Comparison of ENCODE assay signal across 9 mouse cellular contexts in the genomic region with DNA sequence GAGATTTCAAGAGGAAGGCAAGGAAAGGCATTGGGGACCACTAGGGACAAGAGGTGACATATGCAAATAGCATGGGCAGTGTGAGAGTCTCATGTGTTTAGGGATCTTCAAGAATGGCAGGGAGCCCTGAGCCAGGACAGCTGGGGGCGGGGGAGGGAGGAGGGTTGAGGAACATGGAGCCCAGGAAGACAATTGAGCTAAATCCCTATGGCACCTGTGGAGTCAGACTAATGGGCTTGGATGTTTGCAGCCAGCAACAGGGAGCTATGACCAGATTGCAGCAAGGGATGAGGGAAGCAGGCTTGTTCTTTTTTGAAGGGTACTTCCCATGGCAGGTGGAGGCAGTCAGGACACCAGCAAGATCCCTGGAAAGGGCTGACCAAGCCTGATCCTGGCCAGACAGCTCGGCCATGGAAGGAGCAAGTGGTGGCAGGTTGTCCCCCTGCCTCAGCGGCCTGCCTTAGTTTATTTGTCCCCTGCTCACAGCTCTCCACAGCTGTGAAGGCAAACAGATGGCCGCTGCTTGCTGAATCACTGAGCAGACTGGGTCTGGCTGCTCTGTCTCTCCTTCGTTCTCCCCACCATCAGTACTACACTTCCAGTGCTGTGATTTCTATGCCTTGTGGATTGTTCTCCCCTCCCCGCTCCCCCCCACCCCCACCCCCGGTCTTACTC.
DNase-seq lines count a peak whose midpoint lies in the region; ATAC-seq and TF ChIP-seq lines count a peak whose summit lies in the region.
"Had no signal": no experiment of that assay in that cellular context is flagged by ENCODE, and none has a peak within 500 bp of the region (broad histone marks: within the 10 kb centered on the region; RNA-seq: fewer than 3 reads in every experiment).

No protein-coding gene starts in this region.

- no peaks in the 10 kb centered on the region for H3K36me3 ChIP-seq in E14TG2a.4 (ENCODE audit: insufficient read depth, low read length)
- no peaks in the 10 kb centered on the region for H3K36me3 ChIP-seq in forebrain, postnatal 0 days (ENCODE audit: insufficient read depth)
- H3K36me3 ChIP-seq in midbrain, embryonic 13.5 days = no peaks in the 10 kb centered on the region

- peak; percentile 71 for DNase-seq in brain, adult 2 months (ENCODE audit: low read depth, low spot score)
- no peak for DNase-seq in forebrain, postnatal 0 days
- no peak for DNase-seq in natural killer cell, adult 2 months (ENCODE audit: low spot score in 2 of 2)
- no peak for DNase-seq in ovary, adult 18-20 months (ENCODE audit: low spot score)
- no peak for DNase-seq in adipocyte (ENCODE audit: low spot score)
- DNase-seq: adrenal gland, adult 8-10 months; cerebellum, adult 8-10 months had no signal

- 31% methylated on average over 7 of the region's 7 CpGs for WGBS in forebrain, postnatal 0 days
- 22% methylated on average over 7 of the region's 7 CpGs for WGBS in midbrain, embryonic 13.5 days

- H3K9ac ChIP-seq in forebrain, postnatal 0 days = no peak overlapping the region
- no peak overlapping the region for H3K9ac ChIP-seq in midbrain, embryonic 13.5 days (replicated peaks)

- H3K27ac ChIP-seq in forebrain, postnatal 0 days (ENCODE audit: low read depth, low read length) = no peak overlapping the region
- H3K27ac ChIP-seq in midbrain, embryonic 13.5 days = peak overlapping the region; percentile 52

- H3K4me3 ChIP-seq in E14TG2a.4 (replicated peaks; ENCODE audit: low read length) = 0 out of 2 replicates have a peak overlapping the region, but pooled peaks have one; percentile 17
- no peak overlapping the region for H3K4me3 ChIP-seq in forebrain, postnatal 0 days (ENCODE audit: low read depth, low read length)
- no peak overlapping the region for H3K4me3 ChIP-seq in midbrain, embryonic 13.5 days (replicated peaks)

- no peak for TF ChIP-seq CTCF in E14TG2a.4 (conservative IDR thresholded peaks at IDR 0.05; ENCODE audit: low read length)
- no peak for TF ChIP-seq CTCF in forebrain, postnatal 0 days (IDR thresholded peaks at IDR 0.05; ENCODE audit: low read depth)

- H3K4me2 ChIP-seq in forebrain, postnatal 0 days (ENCODE audit: low read depth) = no peak overlapping the region
- 0 out of 2 replicates have a peak overlapping the region, but pooled peaks have one; percentile 14 for H3K4me2 ChIP-seq in midbrain, embryonic 13.5 days (replicated peaks)

- H3K9me3 ChIP-seq in E14TG2a.4 (ENCODE audit: low read length) = no peaks in the 10 kb centered on the region
- no peaks in the 10 kb centered on the region for H3K9me3 ChIP-seq in forebrain, postnatal 0 days (ENCODE audit: low read length)
- no peaks in the 10 kb centered on the region for H3K9me3 ChIP-seq in midbrain, embryonic 13.5 days

- peaks cover 21% of the 10 kb centered on the region; the same call in 1 of the 2 replicates for H3K27me3 ChIP-seq in E14TG2a.4 (ENCODE audit: insufficient read depth, low read length)
- H3K27me3 ChIP-seq in forebrain, postnatal 0 days (ENCODE audit: insufficient read depth, low read length) = no peaks in the 10 kb centered on the region
- 0 out of 2 replicates have a peak, but pooled peaks cover 3% of the 10 kb centered on the region for H3K27me3 ChIP-seq in midbrain, embryonic 13.5 days

- ATAC-seq in forebrain, postnatal 0 days = peak; percentile 59
- peak; percentile 56 for ATAC-seq in midbrain, embryonic 13.5 days

- H3K4me1 ChIP-seq in E14TG2a.4 (replicated peaks; ENCODE audit: low read depth, low read length) = peaks cover 37% of the 10 kb centered on the region
- H3K4me1 ChIP-seq in forebrain, postnatal 0 days (ENCODE audit: insufficient read depth) = 0 out of 2 replicates have a peak, but pooled peaks cover 3% of the 10 kb centered on the region
- peaks cover 25% of the 10 kb centered on the region for H3K4me1 ChIP-seq in midbrain, embryonic 13.5 days (replicated peaks)
